Mouse (Mus musculus) ES-E14 (cell line): Measurements from ENCODE around the gene Mllt3. TPM values are rescaled to one million over a fixed set of nuclear protein-coding genes. Genes with fewer than 3 reads are reported as not detected.

ENCODE experiments used
- DNase-seq: peaks from one replicate; pipeline ENCODE4 v3.0.0-alpha.2; 2013; ENCODE audit warnings: low read depth, low spot score
- H3K27ac ChIP-seq: 2 replicates; pipeline ENCODE4 v1.5.1; 2012; ENCODE audit warnings: low read depth, mild to moderate bottlenecking, low read length, moderate library complexity, mixed read lengths; ENCODE audit not compliant: poor library complexity, insufficient read depth, severe bottlenecking
- H3K36me3 ChIP-seq: 2 replicates; pipeline ENCODE4 v1.6.1; 2012; ENCODE audit warnings: mild to moderate bottlenecking, low read length, moderate library complexity, mixed read lengths; ENCODE audit not compliant: control insufficient read depth, poor library complexity, insufficient read depth, severe bottlenecking
- H3K4me1 ChIP-seq, 2 experiments: fragments of 150-350 bp in 1 of 2; sonication (generic) in 1 of 2; 2 replicates each; pipeline ENCODE4 v1.6.1; 2012; ENCODE audit warnings: low read length in 2 of 2, mild to moderate bottlenecking in 1 of 2, mixed read lengths in 1 of 2; ENCODE audit not compliant: control insufficient read depth in 2 of 2, insufficient read depth in 2 of 2, poor library complexity in 1 of 2
- H3K4me3 ChIP-seq, 2 experiments: fragments of 150-350 bp in 1 of 2; sonication (generic) in 1 of 2; 2 replicates each; pipeline ENCODE4 v1.5.1; 2012; ENCODE audit warnings: low read length in 2 of 2, low read depth in 1 of 2, mild to moderate bottlenecking in 1 of 2, mixed read lengths in 1 of 2; ENCODE audit not compliant: insufficient read depth in 1 of 2, poor library complexity in 1 of 2, severe bottlenecking in 1 of 2
- H3K9ac ChIP-seq: 2 replicates; pipeline ENCODE4 v1.6.1; 2012; ENCODE audit warnings: low read depth, mild to moderate bottlenecking, low read length, mixed read lengths; ENCODE audit not compliant: poor library complexity, insufficient read depth, severe bottlenecking
- H3K9me3 ChIP-seq: fragments of 150-350 bp; sonication (generic); 2 replicates; pipeline ENCODE4 v1.6.1; 2012; ENCODE audit warnings: low read depth, mild to moderate bottlenecking, low read length; ENCODE audit not compliant: control insufficient read depth, insufficient read depth
- CHD2 ChIP-seq: IDR thresholded peaks from 2 replicates; pipeline ENCODE4 v1.6.1; 2014; ENCODE audit warnings: mild to moderate bottlenecking, low read depth, low read length, inconsistent platforms
- HCFC1 ChIP-seq: IDR thresholded peaks from 2 replicates; pipeline ENCODE4 v1.6.1; 2012; ENCODE audit warnings: low read length, inconsistent platforms, borderline replicate concordance; ENCODE audit not compliant: insufficient read depth
- MAFK ChIP-seq: IDR thresholded peaks from 2 replicates; pipeline ENCODE4 v1.6.1; 2014; ENCODE audit warnings: mild to moderate bottlenecking, low read depth, low read length, inconsistent platforms; ENCODE audit not compliant: insufficient read depth
- ZC3H11A ChIP-seq: IDR thresholded peaks from 2 replicates; pipeline ENCODE4 v1.6.1; 2012; ENCODE audit warnings: low read depth, mild to moderate bottlenecking, inconsistent platforms, low read length, borderline replicate concordance
- ZNF384 ChIP-seq: IDR thresholded peaks from 2 replicates; pipeline ENCODE4 v1.6.1; 2012; ENCODE audit warnings: low read depth, low read length, inconsistent platforms
- in situ Hi-C, 2 experiments: fragments of 600-800 bp; cut with MboI; formaldehyde crosslinking; loops; one replicate each; pipeline ENCODE4 v1.15.1; 2025; ENCODE audit warnings: low sequenced_read_pairs in 2 of 2, inconsistent platforms in 1 of 2; ENCODE audit not compliant: unreplicated experiment in 2 of 2
- total RNA-seq: library from RNA; depleted of rRNA; stranded (reverse); fragments of 300-350 nt; gene quantifications from 2 replicates; pipeline ENCODE4 v1.2.3, GENCODE M21; 2012

Gene Mllt3
- total RNA-seq, 1 experiment, result 11.1 TPM

DNA sequence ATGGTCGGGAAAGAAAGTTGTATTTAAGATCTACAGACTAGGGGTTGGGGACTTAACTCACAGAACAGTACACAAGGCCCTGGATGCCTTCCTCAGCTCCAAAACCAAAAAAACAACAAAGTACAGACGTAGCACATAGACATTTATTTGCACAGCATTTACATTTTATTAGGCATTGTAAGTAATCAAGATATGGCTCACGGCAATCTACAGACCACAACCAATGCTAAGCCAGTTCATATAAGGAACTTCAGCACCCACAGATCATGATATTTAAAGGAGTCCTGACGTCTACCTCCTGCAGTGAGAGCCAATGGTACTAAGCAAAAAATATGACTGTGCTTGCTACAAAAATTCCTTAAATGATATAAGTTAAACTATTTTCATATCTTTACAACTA is 13.5 kb downstream of the Mllt3 start:
- TF ChIP-seq MAFK (no peak), CHD2 (no peak), HCFC1 (no peak), ZC3H11A (no peak)
- H3K36me3 ChIP-seq, result no peaks in the 10 kb centered on the region
- H3K4me1 ChIP-seq, result no peaks in the 10 kb centered on the region
- in situ Hi-C loops, result loop anchor here in 1 of 2 experiments (10.0 kb wide), 1 partner anchor 655 kb away; no protein-coding TSS in a partner anchor
- no peak for DNase-seq
- H3K9me3 ChIP-seq, result no peaks in the 10 kb centered on the region
- no peak overlapping the region for H3K9ac ChIP-seq
- H3K4me3 ChIP-seq, result no peak overlapping the region
- H3K27ac ChIP-seq, result no peak overlapping the region

DNA sequence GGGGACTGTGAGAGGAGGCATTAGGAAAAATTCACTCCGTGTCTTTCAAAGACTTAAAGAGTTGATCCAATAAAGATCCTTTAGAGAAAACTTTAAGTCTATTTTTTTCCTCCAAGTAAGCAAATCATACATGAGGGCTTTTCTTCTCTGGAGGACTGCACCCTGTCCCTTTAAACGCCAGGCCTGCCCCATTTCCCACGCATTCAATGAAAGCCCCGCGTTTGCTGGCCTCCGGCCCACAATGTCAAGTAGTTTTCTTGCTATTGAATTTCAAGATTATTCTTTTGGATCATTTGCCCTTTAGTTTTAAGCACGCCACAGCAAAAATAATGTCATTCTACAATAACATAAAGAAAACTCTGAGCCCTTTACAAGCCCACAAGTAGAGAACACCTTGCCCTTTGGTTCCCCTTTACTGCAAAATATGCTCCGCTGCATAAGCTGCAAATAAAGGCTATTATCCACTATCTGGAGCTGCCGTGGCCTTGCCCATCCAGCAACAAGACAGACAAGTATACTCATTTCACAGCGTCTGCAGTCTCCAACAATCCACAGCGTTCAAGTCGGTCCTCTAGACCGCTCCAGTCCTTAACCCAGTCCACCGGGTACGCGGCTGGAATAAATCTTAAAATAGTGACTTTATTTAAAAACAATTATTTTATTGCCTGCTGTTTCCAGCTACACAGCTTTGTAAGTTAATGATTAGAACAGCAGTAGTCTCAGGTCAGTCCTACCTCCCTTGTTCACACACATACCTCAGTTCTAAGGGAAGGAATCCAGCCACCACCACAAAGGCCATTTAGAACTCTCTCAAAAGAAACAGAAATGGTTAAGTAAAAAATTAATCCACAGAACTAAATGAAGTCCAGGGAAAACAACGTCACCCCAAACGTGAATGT is 15.5 kb downstream of the Mllt3 start:
- Histone ChIP-seq H3K27ac (no peak overlapping the region), H3K4me3 (no peak overlapping the region), H3K4me1 (no peaks in the 10 kb centered on the region), H3K36me3 (no peaks in the 10 kb centered on the region), H3K9me3 (no peaks in the 10 kb centered on the region), H3K9ac (no peak overlapping the region)
- no peak for DNase-seq
- no peak for TF ChIP-seq HCFC1
- TF ChIP-seq MAFK, result no peak
- TF ChIP-seq ZC3H11A, result no peak
- TF ChIP-seq CHD2, result no peak
- no peak for TF ChIP-seq ZNF384
- in situ Hi-C loops, result no loop called here

DNA sequence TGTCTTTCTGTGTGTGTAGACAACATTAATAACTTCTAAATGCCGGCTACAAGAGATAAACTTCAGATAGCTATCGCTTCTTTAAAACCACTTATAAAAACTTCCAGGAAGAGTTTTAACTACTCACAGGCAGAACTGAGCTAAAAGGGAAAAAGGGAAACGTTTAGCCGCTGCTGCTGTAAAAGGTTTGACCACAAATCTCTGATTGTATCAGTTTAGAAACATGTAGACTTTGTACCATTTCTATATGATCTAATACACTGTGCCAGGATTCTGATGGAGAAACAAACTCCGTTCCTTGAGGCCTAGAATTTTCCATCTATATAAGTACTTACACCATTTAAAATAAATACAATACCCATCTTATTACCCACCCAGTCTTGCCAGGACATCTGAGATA is 17.4 kb downstream of the Mllt3 start:
- TF ChIP-seq ZNF384 (no peak), HCFC1 (no peak), MAFK (no peak)
- in situ Hi-C loops, result no loop called here
- H3K36me3 ChIP-seq, result no peaks in the 10 kb centered on the region
- DNase-seq, result no peak
- no peaks in the 10 kb centered on the region for H3K4me1 ChIP-seq
- no peak overlapping the region for H3K4me3 ChIP-seq
- H3K27ac ChIP-seq, result no peak overlapping the region
- no peak overlapping the region for H3K9ac ChIP-seq
- no peaks in the 10 kb centered on the region for H3K9me3 ChIP-seq

DNA sequence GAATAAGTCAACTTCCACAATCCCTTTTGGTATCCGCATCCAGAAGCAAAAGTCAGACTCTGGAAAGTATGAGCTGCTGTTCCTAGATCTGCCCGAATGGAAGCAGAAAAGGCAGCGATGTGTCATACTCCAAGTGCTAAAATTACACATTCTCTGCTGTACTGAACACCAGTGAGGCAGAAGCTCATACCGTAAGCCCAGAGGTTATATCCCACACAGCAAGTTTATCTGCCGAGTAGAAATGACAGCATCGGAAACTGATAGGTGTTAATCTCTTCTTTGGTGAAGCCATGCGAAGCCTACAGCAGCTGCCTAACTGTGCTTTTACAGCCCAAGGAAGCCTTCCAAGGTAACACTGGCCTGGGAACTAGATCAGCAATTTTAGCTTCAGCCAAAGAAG is 17.9 kb downstream of the Mllt3 start:
- in situ Hi-C loops, result no loop called here
- no peak overlapping the region for H3K4me3 ChIP-seq
- DNase-seq, result no peak
- no peak overlapping the region for H3K9ac ChIP-seq
- H3K9me3 ChIP-seq, result no peaks in the 10 kb centered on the region
- H3K27ac ChIP-seq, result no peak overlapping the region
- no peaks in the 10 kb centered on the region for H3K36me3 ChIP-seq
- TF ChIP-seq HCFC1 (no peak), ZC3H11A (no peak), MAFK (no peak), ZNF384 (no peak), CHD2 (no peak)
- no peaks in the 10 kb centered on the region for H3K4me1 ChIP-seq

DNA sequence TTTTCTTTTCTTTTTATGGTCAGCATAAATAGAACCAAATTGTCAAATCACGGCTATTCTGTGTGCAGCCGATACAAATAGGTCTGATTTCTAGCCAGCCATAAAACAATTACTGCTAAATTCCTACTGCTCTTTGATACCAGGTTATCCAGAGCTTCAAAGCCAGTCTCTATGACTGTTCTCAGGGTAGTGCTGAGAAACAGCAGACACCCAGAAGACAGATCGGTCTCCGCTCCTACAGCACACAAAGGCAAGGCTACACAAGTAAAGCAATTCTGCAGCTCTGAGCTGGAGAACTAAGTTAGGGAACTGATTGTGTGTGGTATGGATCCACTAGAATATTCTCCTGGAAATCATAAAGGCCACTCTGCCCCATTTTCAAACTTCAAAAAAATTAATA is 20.4 kb downstream of the Mllt3 start:
- TF ChIP-seq ZNF384, result no peak
- TF ChIP-seq CHD2, result no peak
- TF ChIP-seq MAFK, result no peak
- TF ChIP-seq HCFC1, result no peak
- TF ChIP-seq ZC3H11A, result no peak
- H3K36me3 ChIP-seq, result no peaks in the 10 kb centered on the region
- H3K4me3 ChIP-seq, result no peak overlapping the region
- H3K9ac ChIP-seq, result no peak overlapping the region
- no peak for DNase-seq
- in situ Hi-C loops, result no loop called here
- no peak overlapping the region for H3K27ac ChIP-seq
- no peaks in the 10 kb centered on the region for H3K9me3 ChIP-seq
- no peaks in the 10 kb centered on the region for H3K4me1 ChIP-seq
